Mouse (Mus musculus) subcutaneous adipose tissue, adult 2 months (tissue): ENCODE data around the gene Gfra4. TPM values are rescaled to one million over a fixed set of nuclear protein-coding genes. Genes with fewer than 3 reads are reported as not detected.

ENCODE experiments used
- polyA plus RNA-seq: library from polyadenylated mRNA; depleted of rRNA; stranded (reverse); fragments of >200 nt; gene quantifications from 2 replicates; pipeline ENCODE4 v1.2.3, GENCODE M21; 2012; ENCODE audit warnings: low replicate concordance; rRNA removed

Gene Gfra4
- 10.7 and 39.6 TPM in 2 replicates for polyA plus RNA-seq

DNA sequence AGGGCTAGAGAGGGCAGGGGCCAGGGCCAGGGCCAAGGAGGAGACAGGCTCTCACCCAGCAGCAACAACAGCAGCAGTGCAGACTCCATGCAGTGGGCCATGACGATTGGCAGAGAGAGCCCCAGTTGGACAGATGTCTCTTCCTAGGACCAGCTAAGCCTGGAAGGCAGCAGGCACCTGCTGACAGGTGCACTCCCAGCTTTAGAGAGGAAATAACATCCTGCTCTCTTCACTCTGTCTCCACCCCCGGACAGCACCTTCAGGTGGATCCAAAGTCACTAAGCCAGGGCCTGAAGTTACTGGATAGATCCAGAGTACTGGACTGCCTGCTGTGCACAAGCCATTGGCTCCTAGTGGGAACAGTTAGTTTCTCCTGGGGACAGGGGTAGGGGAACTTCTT lies at the start of gene Gfra4:
Gene Gfra4, minus strand, starts transcription at position 101 of the 400 bp plus-strand sequence.

DNA sequence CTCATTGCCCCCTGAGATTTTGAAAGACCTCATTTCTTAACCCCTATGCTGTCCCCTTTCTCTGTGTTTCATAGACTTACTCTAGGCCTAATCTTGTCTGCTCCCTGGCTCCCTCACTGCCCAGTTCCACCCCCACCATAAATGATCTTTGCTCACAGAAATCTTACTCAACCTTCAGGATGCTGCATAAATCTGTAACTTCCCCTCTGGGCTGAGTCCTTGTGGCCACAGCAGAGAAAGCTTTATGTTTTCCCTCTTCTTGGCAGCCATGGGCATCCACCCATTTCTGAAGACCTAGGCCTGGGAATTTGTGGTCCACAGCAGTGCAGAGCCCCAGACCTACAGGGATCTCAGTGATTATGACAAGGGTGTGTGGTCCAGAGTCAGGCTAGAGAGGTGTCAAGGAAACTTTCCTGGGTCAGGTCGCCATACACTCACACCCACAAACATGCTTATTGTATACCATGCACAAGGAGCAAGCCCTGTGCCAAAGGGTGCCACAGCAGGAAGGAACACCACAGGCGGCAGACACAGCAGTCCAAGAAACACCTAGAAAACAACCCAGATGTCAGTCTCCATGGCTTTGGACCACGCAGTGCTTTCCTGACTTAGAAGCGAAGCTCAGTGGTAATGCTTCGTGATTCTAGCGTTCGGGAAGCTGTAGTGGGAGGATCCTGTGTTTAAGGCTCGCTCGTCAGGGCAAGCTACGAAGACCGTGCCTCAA lies 43.9 kb upstream of the Gfra4 start, which contains the start of gene Siglec1:
Gene Siglec1, minus strand, starts transcription at position 99 of the 724 bp plus-strand sequence.

DNA sequence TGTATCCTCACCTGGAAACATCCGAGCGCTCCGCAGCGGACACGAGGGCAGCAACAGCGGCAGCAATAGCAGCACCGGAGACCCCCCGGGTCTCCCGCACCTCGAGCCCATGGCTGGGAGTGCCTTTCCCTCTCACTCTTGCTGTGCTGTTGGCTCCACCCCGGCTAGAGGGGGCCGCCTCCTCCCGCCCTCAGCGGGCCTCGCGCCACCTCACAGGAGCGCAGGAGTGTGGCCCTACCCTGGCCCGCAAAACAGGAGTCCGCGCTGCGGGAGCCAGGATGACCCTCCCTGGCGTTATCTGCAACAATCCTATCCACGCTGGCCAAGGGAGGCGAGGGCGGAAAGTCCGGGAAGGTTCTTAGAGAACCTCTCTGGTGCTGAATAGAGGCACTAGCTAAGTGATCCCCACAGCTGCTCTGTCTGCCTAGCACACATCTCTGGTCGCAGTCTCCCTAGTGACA lies 20.5 kb upstream of the Gfra4 start, which contains the start of gene Adam33:
Gene Adam33, minus strand, starts transcription at position 411 of the 461 bp plus-strand sequence.

Other genes with a start within 250 kb of the Gfra4 start
- gene 4930402H24Rik, start 136.7 kb downstream of the Gfra4 start, polyA plus RNA-seq, result 124 and 141 TPM in 2 replicates
- gene Atrn, start 136.6 kb downstream of the Gfra4 start, polyA plus RNA-seq, result 17.4 and 22.1 TPM in 2 replicates
- gene Adam33, start 20.7 kb upstream of the Gfra4 start, polyA plus RNA-seq, result 21.7 and 41.1 TPM in 2 replicates
- gene Siglec1, start 43.7 kb upstream of the Gfra4 start, polyA plus RNA-seq, result 18.5 and 25.9 TPM in 2 replicates
- gene Hspa12b, start 84.2 kb upstream of the Gfra4 start, polyA plus RNA-seq, result 32.4 and 75.2 TPM in 2 replicates
- not detected in 2 replicates for gene Gm11037, start 90.4 kb upstream of the Gfra4 start, polyA plus RNA-seq
- gene 1700037H04Rik, start 117.0 kb upstream of the Gfra4 start, polyA plus RNA-seq, result 260 and 383 TPM in 2 replicates
- gene Cenpb, start 137.0 kb upstream of the Gfra4 start, polyA plus RNA-seq, result 97.7 and 118 TPM in 2 replicates
- gene Cdc25b, start 143.9 kb upstream of the Gfra4 start, polyA plus RNA-seq, result 17.2 and 64.6 TPM in 2 replicates
- gene Spef1, start 144.2 kb upstream of the Gfra4 start, polyA plus RNA-seq, result 7.3 and 17.0 TPM in 2 replicates
- 52.2 and 64.5 TPM in 2 replicates for gene Ap5s1, start 164.0 kb upstream of the Gfra4 start, polyA plus RNA-seq
- gene Mavs, start 191.0 kb upstream of the Gfra4 start, polyA plus RNA-seq, result 95.2 and 115 TPM in 2 replicates
- gene Pank2, start 219.4 kb upstream of the Gfra4 start, polyA plus RNA-seq, result 20.5 and 25.7 TPM in 2 replicates